Mouse (Mus musculus): ENCODE measurements around the gene AC161166.1. TPM values are rescaled to one million over a fixed set of nuclear protein-coding genes. Genes with fewer than 3 reads are reported as not detected.
A peak's percentile ranks its signal among the peaks of the same experiment; 100 is the strongest.
"Not testable (repeated sequence)": the region's sequence is repeated elsewhere in the genome, so short reads cannot be mapped to it uniquely, and the experiment has no call there.

Gene AC161166.1
- polyA plus RNA-seq, 1 experiment from 2014 or later, result 0.70 TPM

DNA sequence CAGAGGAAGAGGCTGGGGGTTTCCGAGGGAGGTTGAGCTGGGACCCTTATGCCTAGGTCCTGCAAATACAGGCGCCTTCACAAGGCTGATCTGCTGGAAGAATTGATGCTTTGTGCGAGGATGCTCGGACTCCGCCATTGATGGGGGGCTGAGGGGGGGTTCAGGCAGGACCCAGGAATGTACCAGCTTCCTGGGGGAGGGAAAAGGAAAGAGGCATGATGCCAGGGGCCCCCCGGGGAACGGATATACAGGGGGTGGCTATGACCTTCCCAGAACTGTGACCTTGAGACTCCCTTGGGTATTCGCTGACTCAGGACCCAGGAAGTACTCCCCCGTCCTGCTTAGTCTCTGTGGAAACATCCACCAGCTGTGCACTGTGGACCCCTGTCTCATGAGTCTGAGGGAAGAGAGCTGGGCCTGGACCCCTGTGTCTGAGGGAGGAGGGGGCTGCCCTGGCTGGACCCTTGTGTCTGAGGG is 25.6 kb downstream of the AC161166.1 start:
- DNase-seq (ENCODE audit: low spot score) (peak; percentile 63), ATAC-seq (ENCODE audit: insufficient read depth, low FRiP score, low TSS enrichment) (peak; percentile 52)
- Histone ChIP-seq H3K4me1 (ENCODE audit: control insufficient read depth, insufficient read depth, low read length) (peaks cover 19% of the 10 kb centered on the region), H3K27ac (ENCODE audit: low read depth, low read length) (peak overlapping the region; percentile 60; the same call in 1 of the 2 replicates), H3K4me3 (ENCODE audit: low read depth, low read length) (no peak overlapping the region), H3K4me2 (ENCODE audit: low read depth) (peak overlapping the region; percentile 15; the same call in 1 of the 2 replicates), H3K9me3 (ENCODE audit: control insufficient read depth, low read length) (no peaks in the 10 kb centered on the region), H3K36me3 (ENCODE audit: control insufficient read depth, insufficient read depth, low read length) (0 out of 2 replicates have a peak, but pooled peaks cover under 1% of the 10 kb centered on the region), H3K9ac (ENCODE audit: low read length) (peak overlapping the region; percentile 19), H3K27me3 (ENCODE audit: control insufficient read depth, insufficient read depth, low read length) (no peaks in the 10 kb centered on the region)
- 56% methylated on average over 9 of the region's 9 CpGs for WGBS

DNA sequence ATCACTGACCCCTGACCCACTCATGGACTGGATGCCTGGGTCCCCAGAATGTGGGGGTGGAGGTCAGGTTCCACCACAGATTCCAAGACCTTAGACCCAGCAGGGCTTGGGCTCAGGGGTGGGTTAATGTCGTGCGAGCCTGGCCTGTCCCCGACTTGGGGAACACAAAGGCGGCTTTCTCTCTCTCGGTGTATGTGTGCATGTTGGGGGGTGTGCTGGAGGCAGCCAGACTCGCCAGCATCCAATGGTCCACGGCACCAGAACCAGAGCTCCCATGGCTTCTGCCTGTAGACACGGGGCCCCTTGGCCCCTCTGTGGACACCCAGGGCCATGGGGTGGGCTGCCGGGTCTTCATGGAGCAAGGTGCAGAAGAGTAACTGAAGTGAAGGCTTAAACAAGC is 26.8 kb downstream of the AC161166.1 start:
- H3K4me2 ChIP-seq (ENCODE audit: low read depth), result no peak overlapping the region
- WGBS, result 78% methylated on average over 9 of the region's 9 CpGs
- no peaks in the 10 kb centered on the region for H3K36me3 ChIP-seq (ENCODE audit: control insufficient read depth, insufficient read depth, low read length)
- H3K9me3 ChIP-seq (ENCODE audit: control insufficient read depth, low read length), result no peaks in the 10 kb centered on the region
- no peak for ATAC-seq (ENCODE audit: insufficient read depth, low FRiP score, low TSS enrichment)
- peaks cover 24% of the 10 kb centered on the region for H3K4me1 ChIP-seq (ENCODE audit: control insufficient read depth, insufficient read depth, low read length)
- H3K9ac ChIP-seq (ENCODE audit: low read length), result no peak overlapping the region
- no peak overlapping the region for H3K4me3 ChIP-seq (ENCODE audit: low read depth, low read length)
- H3K27ac ChIP-seq (ENCODE audit: low read depth, low read length), result no peak overlapping the region
- no peak for DNase-seq (ENCODE audit: low spot score)
- 0 out of 2 replicates have a peak, but pooled peaks cover 2% of the 10 kb centered on the region for H3K27me3 ChIP-seq (ENCODE audit: control insufficient read depth, insufficient read depth, low read length)

DNA sequence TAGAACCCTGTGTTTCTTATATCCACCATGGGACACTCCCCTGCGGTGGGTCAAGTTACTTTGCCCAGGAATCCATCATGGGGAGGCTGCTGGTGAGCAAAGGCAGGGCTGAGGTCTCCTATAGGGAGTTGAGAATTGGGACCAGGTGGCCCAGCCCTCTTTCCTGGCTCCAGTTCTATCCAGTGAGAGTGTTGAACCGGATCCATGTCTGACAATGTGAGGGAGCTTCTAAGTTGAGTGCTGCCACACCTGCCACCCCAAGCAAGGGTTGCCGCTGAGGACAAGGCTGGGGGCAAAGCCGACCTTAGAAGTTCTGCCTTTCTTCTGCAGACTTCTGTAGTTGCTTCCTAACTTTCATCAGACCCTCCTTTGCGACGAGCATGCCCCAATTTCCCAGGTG is 29.0 kb downstream of the AC161166.1 start:
- H3K9me3 ChIP-seq (ENCODE audit: control insufficient read depth, low read length); H3K36me3 ChIP-seq (ENCODE audit: control insufficient read depth, insufficient read depth, low read length); H3K27me3 ChIP-seq (ENCODE audit: control insufficient read depth, insufficient read depth, low read length); DNase-seq (ENCODE audit: low spot score); ATAC-seq (ENCODE audit: insufficient read depth, low FRiP score, low TSS enrichment); H3K27ac ChIP-seq (ENCODE audit: low read depth, low read length): not testable (repeated sequence)
- H3K9ac ChIP-seq (ENCODE audit: low read length), result peak overlapping the region; percentile 86; the same call in 1 of the 2 replicates
- peaks cover 24% of the 10 kb centered on the region for H3K4me1 ChIP-seq (ENCODE audit: control insufficient read depth, insufficient read depth, low read length)
- H3K4me2 ChIP-seq (ENCODE audit: low read depth), result peak overlapping the region; percentile 93
- WGBS, result 49% methylated on average over 6 of the region's 6 CpGs
- peak overlapping the region; percentile 70 for H3K4me3 ChIP-seq (ENCODE audit: low read depth, low read length)

DNA sequence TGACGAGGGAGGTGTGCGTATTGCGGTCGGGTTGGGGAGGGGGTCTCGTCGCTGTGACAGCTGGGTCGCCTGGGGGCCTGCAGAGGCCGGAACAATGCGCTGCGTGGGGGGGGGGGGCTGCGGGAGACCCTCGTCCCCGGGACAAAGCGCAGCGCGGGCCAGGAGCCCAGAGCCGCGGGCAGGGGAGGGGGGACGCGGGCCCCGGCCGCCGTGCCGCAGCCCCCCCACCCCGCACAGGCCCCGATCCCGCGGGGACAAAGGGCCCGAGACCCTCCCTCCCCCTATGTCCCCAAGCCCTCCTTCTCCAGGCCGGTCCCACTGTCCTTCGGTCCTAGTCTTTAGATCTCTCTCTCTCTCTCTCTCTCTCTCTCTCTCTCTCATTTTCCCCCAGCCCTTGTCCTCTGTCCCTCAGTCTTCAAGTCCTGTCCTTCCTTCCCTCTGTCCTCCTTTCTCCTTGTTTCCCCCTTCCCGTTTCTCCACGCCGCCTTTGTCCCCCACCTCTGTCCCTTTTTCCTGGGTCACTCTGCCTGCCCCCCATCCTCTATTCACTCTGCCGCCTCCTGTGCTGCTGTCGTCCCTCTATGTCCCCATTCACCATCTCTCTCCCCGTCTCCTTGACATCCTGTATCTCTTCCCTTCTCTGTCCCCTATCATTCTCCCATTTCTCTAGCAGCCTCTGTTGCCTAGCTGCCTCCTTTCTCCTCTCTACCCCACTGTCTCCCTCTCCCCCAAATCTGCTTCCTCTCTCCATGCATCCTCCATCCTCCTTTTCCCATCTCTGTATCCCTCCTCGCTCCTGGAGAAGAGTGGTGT is 29.8 kb downstream of the AC161166.1 start:
- H3K9ac ChIP-seq (ENCODE audit: low read length), result peak overlapping the region; percentile 86
- H3K36me3 ChIP-seq (ENCODE audit: control insufficient read depth, insufficient read depth, low read length), result no peaks in the 10 kb centered on the region
- peak overlapping the region; percentile 60; the same call in 1 of the 2 replicates for H3K27ac ChIP-seq (ENCODE audit: low read depth, low read length)
- WGBS, result 3% methylated on average over 11 of the region's 38 CpGs
- ATAC-seq (ENCODE audit: insufficient read depth, low FRiP score, low TSS enrichment) (peak; percentile 45), DNase-seq (ENCODE audit: low spot score) (peak; percentile 42)
- H3K27me3 ChIP-seq (ENCODE audit: control insufficient read depth, insufficient read depth, low read length), result 0 out of 2 replicates have a peak, but pooled peaks cover 2% of the 10 kb centered on the region
- H3K9me3 ChIP-seq (ENCODE audit: control insufficient read depth, low read length), result no peaks in the 10 kb centered on the region
- peak overlapping the region; percentile 93 for H3K4me2 ChIP-seq (ENCODE audit: low read depth)
- peaks cover 21% of the 10 kb centered on the region for H3K4me1 ChIP-seq (ENCODE audit: control insufficient read depth, insufficient read depth, low read length)
- H3K4me3 ChIP-seq (ENCODE audit: low read depth, low read length), result peak overlapping the region; percentile 70

DNA sequence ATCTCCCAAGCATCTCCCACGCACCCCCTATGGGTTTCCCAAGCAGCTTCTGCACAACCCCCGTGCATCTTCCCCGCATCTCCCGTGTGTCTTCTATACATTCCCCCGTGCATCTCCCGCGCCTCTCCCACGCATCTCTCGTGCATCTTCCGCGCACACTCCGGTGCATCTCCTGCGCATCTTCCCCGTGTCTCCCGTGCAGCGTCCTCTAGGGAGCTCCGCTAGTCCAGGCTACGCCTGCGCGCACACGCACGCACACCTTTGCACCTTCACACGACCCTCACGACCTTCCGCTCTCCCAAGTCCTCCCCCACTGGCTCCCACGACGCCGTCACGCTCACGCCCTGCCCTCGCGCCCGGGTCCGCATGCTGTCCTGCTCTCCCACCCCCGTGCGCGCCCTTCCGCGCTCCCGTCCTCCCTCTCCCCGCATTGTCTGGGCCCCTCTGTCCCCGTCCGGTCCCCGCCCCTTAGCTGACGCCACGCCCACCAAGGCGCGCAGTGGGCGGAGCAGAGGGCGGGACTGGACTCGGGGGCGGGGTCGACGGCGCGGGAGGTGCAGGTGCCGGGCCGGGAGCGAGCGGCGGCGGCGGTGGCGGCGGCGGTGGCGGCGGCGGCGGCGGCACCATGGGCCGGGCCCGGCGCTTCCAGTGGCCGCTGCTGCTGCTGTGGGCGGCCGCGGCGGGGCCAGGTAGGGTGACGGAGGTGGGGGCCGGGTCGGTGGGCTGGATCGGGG is 30.6 kb downstream of the AC161166.1 start, which contains the start of gene Cadm4:
Gene Cadm4 (plus strand): TSS at position 550 of the 734 bp plus-strand sequence.
- under 1% methylated on average over 59 of the region's 83 CpGs for WGBS
- Histone ChIP-seq H3K9me3 (ENCODE audit: control insufficient read depth, low read length) (no peaks in the 10 kb centered on the region), H3K9ac (ENCODE audit: low read length) (peak within 1 kb of the TSS; percentile 86), H3K4me2 (ENCODE audit: low read depth) (peak within 1 kb of the TSS; percentile 93), H3K27ac (ENCODE audit: low read depth, low read length) (peak within 1 kb of the TSS; percentile 60; the same call in 1 of the 2 replicates), H3K27me3 (ENCODE audit: control insufficient read depth, insufficient read depth, low read length) (0 out of 2 replicates have a peak, but pooled peaks cover 2% of the 10 kb centered on the region), H3K36me3 (ENCODE audit: control insufficient read depth, insufficient read depth, low read length) (no peaks in the 10 kb centered on the region), H3K4me1 (ENCODE audit: control insufficient read depth, insufficient read depth, low read length) (peaks cover 13% of the 10 kb centered on the region), H3K4me3 (ENCODE audit: low read depth, low read length) (peak within 1 kb of the TSS; percentile 70)
- ATAC-seq (ENCODE audit: insufficient read depth, low FRiP score, low TSS enrichment), result peak; percentile 80
- DNase-seq (ENCODE audit: low spot score), result peak; percentile 95

DNA sequence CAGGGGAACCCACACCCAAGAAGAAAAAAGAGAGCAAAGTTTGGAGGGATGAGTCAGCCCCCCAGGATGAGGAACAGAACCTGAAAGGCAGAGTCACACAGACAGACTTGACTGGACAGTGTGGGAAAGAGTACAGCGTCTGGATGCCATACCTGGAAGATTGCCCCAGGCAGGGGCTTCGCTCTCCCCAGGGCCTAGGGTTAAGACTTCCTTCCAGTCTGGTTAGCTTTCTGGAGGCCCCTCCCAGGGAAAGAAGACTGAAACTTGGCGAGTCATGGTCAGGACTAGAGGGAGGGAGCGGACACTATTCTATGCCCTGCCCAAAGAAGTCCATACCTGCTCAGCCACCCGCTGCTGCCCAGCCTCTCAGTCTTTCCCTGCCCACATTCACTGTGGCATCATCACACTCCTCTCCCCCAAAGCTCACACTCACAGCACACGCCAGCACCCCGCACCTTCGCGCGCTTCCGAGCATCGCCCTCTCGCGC is 31.2 kb downstream of the AC161166.1 start:
- ATAC-seq (ENCODE audit: insufficient read depth, low FRiP score, low TSS enrichment) (peak; percentile 5; the same call in 1 of the 2 replicates), DNase-seq (ENCODE audit: low spot score) (no peak)
- peak overlapping the region; percentile 70 for H3K4me3 ChIP-seq (ENCODE audit: low read depth, low read length)
- H3K36me3 ChIP-seq (ENCODE audit: control insufficient read depth, insufficient read depth, low read length), result no peaks in the 10 kb centered on the region
- no peaks in the 10 kb centered on the region for H3K9me3 ChIP-seq (ENCODE audit: control insufficient read depth, low read length)
- H3K9ac ChIP-seq (ENCODE audit: low read length), result peak overlapping the region; percentile 86
- no peak overlapping the region for H3K27ac ChIP-seq (ENCODE audit: low read depth, low read length)
- peaks cover 9% of the 10 kb centered on the region for H3K4me1 ChIP-seq (ENCODE audit: control insufficient read depth, insufficient read depth, low read length)
- WGBS, result 19% methylated on average over 14 of the region's 14 CpGs
- peak overlapping the region; percentile 93 for H3K4me2 ChIP-seq (ENCODE audit: low read depth)
- H3K27me3 ChIP-seq (ENCODE audit: control insufficient read depth, insufficient read depth, low read length), result 0 out of 2 replicates have a peak, but pooled peaks cover 2% of the 10 kb centered on the region

DNA sequence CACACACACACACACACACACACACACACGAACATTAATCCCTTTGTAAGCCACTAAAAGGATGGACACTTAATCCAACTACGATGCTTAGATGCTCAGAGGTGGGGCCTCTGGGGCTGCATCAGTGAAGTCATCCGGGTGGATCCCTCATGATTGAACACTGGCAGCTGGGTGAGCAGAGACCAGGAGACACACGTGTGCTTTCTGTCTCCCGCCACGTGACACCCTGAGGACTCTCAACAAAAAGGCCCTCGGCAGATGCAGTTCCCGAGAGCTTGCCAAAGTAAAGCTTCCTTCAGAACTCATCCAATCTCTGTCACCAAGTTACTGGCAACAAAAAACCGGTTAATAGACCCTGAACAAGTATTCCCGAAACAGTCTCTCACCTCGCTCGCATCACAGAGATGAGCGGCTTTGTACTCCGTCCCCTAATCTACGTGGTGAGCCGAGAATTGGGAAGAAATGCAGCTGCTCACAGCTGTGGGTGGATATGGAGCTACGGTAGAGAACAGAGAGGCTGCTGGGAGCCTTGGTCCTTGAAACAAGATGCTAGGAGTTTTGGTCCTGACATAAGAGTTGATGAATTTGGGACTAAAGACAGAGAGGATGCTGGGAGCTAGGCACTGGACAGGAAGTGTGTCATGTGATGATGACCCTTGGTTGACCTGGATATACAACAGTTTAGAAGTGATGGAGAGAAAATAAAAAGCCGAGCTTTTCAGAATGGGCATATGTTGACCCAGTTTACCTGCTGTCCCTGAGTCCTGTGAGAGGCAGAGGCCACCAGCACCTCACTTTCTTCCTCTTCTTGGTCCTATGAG is 31.9 kb downstream of the AC161166.1 start:
- Histone ChIP-seq H3K4me2 (ENCODE audit: low read depth) (no peak overlapping the region), H3K4me3 (ENCODE audit: low read depth, low read length) (no peak overlapping the region), H3K9ac (ENCODE audit: low read length) (no peak overlapping the region), H3K36me3 (ENCODE audit: control insufficient read depth, insufficient read depth, low read length) (no peaks in the 10 kb centered on the region), H3K4me1 (ENCODE audit: control insufficient read depth, insufficient read depth, low read length) (peaks cover 9% of the 10 kb centered on the region), H3K9me3 (ENCODE audit: control insufficient read depth, low read length) (no peaks in the 10 kb centered on the region), H3K27ac (ENCODE audit: low read depth, low read length) (no peak overlapping the region), H3K27me3 (ENCODE audit: control insufficient read depth, insufficient read depth, low read length) (0 out of 2 replicates have a peak, but pooled peaks cover 2% of the 10 kb centered on the region)
- no peak for DNase-seq (ENCODE audit: low spot score)
- no peak for ATAC-seq (ENCODE audit: insufficient read depth, low FRiP score, low TSS enrichment)
- WGBS, result 61% methylated on average over 18 of the region's 18 CpGs

DNA sequence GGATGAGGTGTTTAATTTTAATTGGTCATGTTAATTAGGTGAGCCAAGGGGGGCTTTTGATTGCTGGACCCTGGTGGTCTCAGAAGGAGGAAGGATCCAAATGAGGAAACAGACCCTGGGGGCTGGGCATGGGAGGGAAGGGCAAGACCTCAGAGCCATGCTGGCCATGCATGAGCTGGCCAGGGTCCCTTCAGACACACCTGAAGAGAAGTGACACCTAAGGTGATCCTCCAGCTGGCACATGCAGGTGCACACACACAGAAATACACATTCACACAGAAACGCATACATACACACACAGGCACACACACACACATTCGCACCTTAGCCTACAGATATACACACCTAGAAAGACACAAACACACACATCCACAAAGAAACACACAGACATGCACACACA is 32.6 kb downstream of the AC161166.1 start:
- Histone ChIP-seq H3K27me3 (ENCODE audit: control insufficient read depth, insufficient read depth, low read length) (0 out of 2 replicates have a peak, but pooled peaks cover 2% of the 10 kb centered on the region), H3K4me3 (ENCODE audit: low read depth, low read length) (no peak overlapping the region), H3K36me3 (ENCODE audit: control insufficient read depth, insufficient read depth, low read length) (no peaks in the 10 kb centered on the region), H3K4me2 (ENCODE audit: low read depth) (no peak overlapping the region), H3K27ac (ENCODE audit: low read depth, low read length) (no peak overlapping the region), H3K9me3 (ENCODE audit: control insufficient read depth, low read length) (no peaks in the 10 kb centered on the region), H3K9ac (ENCODE audit: low read length) (no peak overlapping the region), H3K4me1 (ENCODE audit: control insufficient read depth, insufficient read depth, low read length) (peaks cover 9% of the 10 kb centered on the region)
- ATAC-seq (ENCODE audit: insufficient read depth, low FRiP score, low TSS enrichment) (no peak), DNase-seq (ENCODE audit: low spot score) (no peak)
- 95% methylated on average over 2 of the region's 2 CpGs for WGBS
